Mouse (Mus musculus): ENCODE measurements around the gene Crim1.

DNA sequence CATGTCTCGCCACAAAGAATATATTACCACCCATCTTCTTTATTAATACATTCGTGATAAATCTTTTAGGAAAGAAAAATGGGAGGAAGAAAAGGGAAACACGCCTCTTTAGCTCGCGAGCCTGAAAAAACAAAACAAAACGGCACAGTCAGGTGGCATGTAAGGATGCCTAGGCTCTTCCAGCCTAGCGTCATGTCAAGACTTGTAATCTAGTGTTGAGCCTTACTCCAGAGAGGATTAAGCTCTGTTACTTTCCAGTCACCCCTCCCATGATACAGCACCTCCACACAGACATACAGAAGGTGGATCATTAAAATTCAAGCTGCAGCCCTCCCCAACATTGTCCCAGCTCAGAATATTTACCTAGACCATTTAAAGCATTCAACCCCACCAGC, 820 bp upstream of the Crim1 start:
- TF ChIP-seq CTCF (conservative IDR thresholded peaks at IDR 0.05 in 1 of 2, IDR thresholded peaks at IDR 0.05 in 1 of 2; ENCODE audit: low read depth in 2 of 2, low read length in 2 of 2): no peak
- TF ChIP-seq MAX (IDR thresholded peaks at IDR 0.05; ENCODE audit: low read length): no peak
- 0 out of 2 replicates have a peak, but pooled peaks have one; percentile 2 for TF ChIP-seq MXI1 (IDR thresholded peaks at IDR 0.05; ENCODE audit: low read depth, low read length)
- no peak for TF ChIP-seq EP300 (IDR thresholded peaks at IDR 0.05; ENCODE audit: low read length)
- no peak for TF ChIP-seq MYC (IDR thresholded peaks at IDR 0.05; ENCODE audit: low read depth, low read length)

Data from CH12.LX (cell line).